Mouse (Mus musculus): ENCODE results near the gene Kif2c.

Kif2c gene

DNA sequence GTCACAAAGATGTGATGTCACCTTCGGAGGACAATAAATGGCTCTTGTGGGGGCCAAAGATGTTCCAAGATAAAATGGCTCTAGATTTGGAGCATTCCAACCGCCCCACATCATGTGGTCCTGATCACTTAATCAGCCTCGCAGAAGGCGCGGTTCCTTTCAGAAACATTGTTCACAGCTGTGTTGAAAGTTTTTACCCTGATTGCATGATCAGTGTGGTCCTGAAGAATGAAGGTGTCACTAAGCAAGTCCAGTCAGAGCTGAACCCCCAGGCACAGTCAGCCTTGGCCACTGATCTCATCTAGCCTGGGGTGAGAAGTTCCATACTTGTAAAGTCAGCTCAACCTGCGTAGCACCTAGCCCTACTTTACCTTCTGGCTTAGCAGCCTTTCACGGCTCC is 64.5 kb downstream of the Kif2c start:
- no peak for DNase-seq (ENCODE audit: low spot score)

DNA sequence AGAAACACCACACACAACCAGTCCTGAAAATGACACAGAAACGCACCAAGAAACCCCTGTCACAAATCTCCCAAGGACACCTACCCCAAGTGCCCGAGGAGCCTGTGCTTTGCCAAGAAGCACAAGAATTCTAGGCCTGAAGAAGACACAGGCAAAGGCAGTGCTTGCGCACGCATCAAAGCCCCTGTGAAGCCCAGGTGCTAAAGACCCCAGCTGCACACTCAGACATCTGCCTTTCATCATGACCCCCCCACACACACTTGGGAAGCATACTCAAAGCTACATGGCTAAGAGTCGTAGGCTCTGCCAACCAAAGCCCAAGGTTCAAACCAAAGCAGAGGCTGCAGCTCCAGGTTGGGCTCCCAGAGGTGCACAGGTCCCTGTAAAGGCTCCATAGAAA is 66.8 kb downstream of the Kif2c start:
- DNase-seq (ENCODE audit: low spot score) = no peak

DNA sequence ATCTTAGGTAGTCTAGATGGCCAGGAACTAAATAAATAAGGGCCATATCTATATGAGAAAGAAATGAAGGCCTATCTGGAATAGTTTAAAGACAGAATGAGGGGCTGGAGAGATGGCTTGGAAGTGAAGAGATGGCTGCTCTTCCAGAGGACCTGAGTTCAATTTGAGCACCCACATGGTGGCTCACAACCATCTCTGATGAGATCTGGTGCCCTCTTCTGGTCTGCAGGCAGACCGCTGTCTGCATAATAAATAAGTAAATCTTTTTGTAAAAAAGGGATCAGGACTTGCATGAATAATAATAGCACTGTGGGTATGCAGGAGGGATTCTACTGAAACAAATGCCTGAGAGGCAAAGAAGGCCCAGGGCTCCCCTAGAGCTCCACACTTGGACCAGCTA is 69.2 kb downstream of the Kif2c start:
- no peak for DNase-seq (ENCODE audit: low spot score)

DNA sequence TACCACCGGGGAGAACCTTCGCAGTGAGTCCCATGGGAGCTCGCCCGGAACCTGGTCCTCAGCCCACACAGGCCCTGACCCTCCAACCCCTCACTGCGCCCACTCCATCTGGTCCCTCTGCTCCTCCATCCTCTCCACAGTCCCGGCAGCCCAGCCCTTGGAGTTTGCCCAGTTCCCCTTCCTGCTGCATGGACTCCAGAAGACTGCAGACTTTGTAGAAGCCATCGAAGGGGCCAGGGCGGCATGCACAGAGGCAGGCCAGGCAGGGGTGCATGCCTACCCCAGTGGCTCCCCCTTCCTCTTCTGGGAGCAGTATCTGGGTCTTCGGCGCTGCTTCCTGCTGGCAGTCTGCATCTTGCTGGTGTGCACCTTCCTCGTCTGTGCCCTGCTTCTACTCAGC is 71.5 kb downstream of the Kif2c start:
- no peak for DNase-seq (ENCODE audit: low spot score)

DNA sequence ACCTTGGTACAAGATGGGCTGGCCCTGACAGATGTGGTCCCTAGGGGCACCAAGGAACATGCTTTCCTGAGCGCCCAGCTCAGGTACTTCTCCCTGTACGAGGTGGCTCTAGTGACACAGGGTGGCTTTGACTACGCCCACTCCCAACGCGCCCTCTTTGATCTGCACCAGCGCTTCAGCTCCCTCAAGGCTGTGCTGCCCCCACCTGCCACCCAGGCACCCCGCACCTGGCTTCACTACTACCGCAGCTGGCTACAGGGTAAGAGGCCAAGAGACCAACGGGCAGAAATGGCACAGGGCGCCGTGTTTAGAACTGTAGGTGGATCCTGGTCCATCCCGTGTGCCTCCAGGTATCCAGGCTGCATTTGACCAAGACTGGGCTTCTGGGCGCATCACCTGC is 72.2 kb downstream of the Kif2c start:
- no peak for DNase-seq (ENCODE audit: low spot score)
